Mouse (Mus musculus): Measurements from ENCODE around the gene Camk1d. TPM values are rescaled to one million over a fixed set of nuclear protein-coding genes. Genes with fewer than 3 reads are reported as not detected.

Gene Camk1d
- polyA plus RNA-seq, 2 experiments, result 0.63 to 0.83 TPM

GRCm38 (mm10) chr2:5456108-5456507 is 258.2 kb downstream of the Camk1d start:
- TF ChIP-seq EP300 (IDR thresholded peaks at IDR 0.05; ENCODE audit: low read depth) (no peak), CTCF (IDR thresholded peaks at IDR 0.05; ENCODE audit: low read depth) (no peak)
- Histone ChIP-seq H3K4me2 (ENCODE audit: low read depth) (no peak overlapping the region), H3K27ac (no peak overlapping the region), H3K36me3 (replicated peaks; ENCODE audit: control insufficient read depth, insufficient read depth, low read depth) (no peaks in the 10 kb centered on the region), H3K9me3 (ENCODE audit: control insufficient read depth, low read length) (no peaks in the 10 kb centered on the region), H3K27me3 (ENCODE audit: control insufficient read depth, insufficient read depth, low read length) (no peaks in the 10 kb centered on the region), H3K4me1 (replicated peaks; ENCODE audit: control insufficient read depth in 2 of 2, insufficient read depth in 2 of 2, low read length in 1 of 2) (no peaks in the 10 kb centered on the region), H3K9ac (replicated peaks) (no peak overlapping the region), H3K4me3 (ENCODE audit: insufficient read depth in 1 of 2, low read depth in 2 of 2, low read length in 2 of 2) (no peak overlapping the region)
- WGBS (ENCODE audit: insufficient replicate concordance), result 30% methylated on average over 2 of the region's 2 CpGs
- DNase-seq (ENCODE audit: low read depth in 3 of 3, low spot score in 3 of 3), result no peak
- ATAC-seq (ENCODE audit: insufficient read depth), result no peak

GRCm38 (mm10) chr2:5454830-5455229 is 259.5 kb downstream of the Camk1d start:
- Histone ChIP-seq H3K9ac (replicated peaks) (no peak overlapping the region), H3K4me2 (ENCODE audit: low read depth) (no peak overlapping the region), H3K4me3 (ENCODE audit: insufficient read depth in 1 of 2, low read depth in 2 of 2, low read length in 2 of 2) (no peak overlapping the region), H3K36me3 (replicated peaks; ENCODE audit: control insufficient read depth, insufficient read depth, low read depth) (no peaks in the 10 kb centered on the region), H3K27ac (no peak overlapping the region), H3K27me3 (ENCODE audit: control insufficient read depth, insufficient read depth, low read length) (no peaks in the 10 kb centered on the region), H3K9me3 (ENCODE audit: control insufficient read depth, low read length) (no peaks in the 10 kb centered on the region), H3K4me1 (replicated peaks; ENCODE audit: control insufficient read depth in 2 of 2, insufficient read depth in 2 of 2, low read length in 1 of 2) (no peaks in the 10 kb centered on the region)
- TF ChIP-seq EP300 (IDR thresholded peaks at IDR 0.05; ENCODE audit: low read depth), result no peak
- TF ChIP-seq CTCF (IDR thresholded peaks at IDR 0.05; ENCODE audit: low read depth), result no peak
- no peak for DNase-seq (ENCODE audit: low read depth in 3 of 3, low spot score in 3 of 3)
- WGBS (ENCODE audit: insufficient replicate concordance), result 61% methylated on average over 9 of the region's 9 CpGs
- no peak for ATAC-seq (ENCODE audit: insufficient read depth)

GRCm38 (mm10) chr2:5451654-5452053 is 262.7 kb downstream of the Camk1d start:
- 79% methylated on average over 2 of the region's 2 CpGs for WGBS (ENCODE audit: insufficient replicate concordance)
- H3K36me3 ChIP-seq (replicated peaks; ENCODE audit: control insufficient read depth, insufficient read depth, low read depth), result no peaks in the 10 kb centered on the region
- DNase-seq (ENCODE audit: low read depth in 3 of 3, low spot score in 3 of 3), result peak in 2 of 3 experiments; percentile 2 to 7
- H3K4me2 ChIP-seq (ENCODE audit: low read depth), result no peak overlapping the region
- no peak overlapping the region for H3K27ac ChIP-seq
- H3K9me3 ChIP-seq (ENCODE audit: control insufficient read depth, low read length), result no peaks in the 10 kb centered on the region
- H3K27me3 ChIP-seq (ENCODE audit: control insufficient read depth, insufficient read depth, low read length), result no peaks in the 10 kb centered on the region
- H3K9ac ChIP-seq (replicated peaks), result no peak overlapping the region
- H3K4me3 ChIP-seq (ENCODE audit: insufficient read depth in 1 of 2, low read depth in 2 of 2, low read length in 2 of 2), result no peak overlapping the region
- peak; percentile 50 for TF ChIP-seq CTCF (IDR thresholded peaks at IDR 0.05; ENCODE audit: low read depth)
- no peak for TF ChIP-seq EP300 (IDR thresholded peaks at IDR 0.05; ENCODE audit: low read depth)
- H3K4me1 ChIP-seq (replicated peaks; ENCODE audit: control insufficient read depth in 2 of 2, insufficient read depth in 2 of 2, low read length in 1 of 2), result no peaks in the 10 kb centered on the region
- ATAC-seq (ENCODE audit: insufficient read depth), result no peak

GRCm38 (mm10) chr2:5445357-5445756 is 269.0 kb downstream of the Camk1d start:
- H3K4me2 ChIP-seq (ENCODE audit: low read depth), result no peak overlapping the region
- no peak for DNase-seq (ENCODE audit: low read depth in 3 of 3, low spot score in 3 of 3)
- H3K9ac ChIP-seq (replicated peaks), result no peak overlapping the region
- TF ChIP-seq EP300 (IDR thresholded peaks at IDR 0.05; ENCODE audit: low read depth), result no peak
- no peak for TF ChIP-seq CTCF (IDR thresholded peaks at IDR 0.05; ENCODE audit: low read depth)
- ATAC-seq (ENCODE audit: insufficient read depth), result no peak
- 60% methylated on average over 5 of the region's 5 CpGs for WGBS (ENCODE audit: insufficient replicate concordance)
- H3K4me1 ChIP-seq (replicated peaks; ENCODE audit: control insufficient read depth in 2 of 2, insufficient read depth in 2 of 2, low read length in 1 of 2), result no peaks in the 10 kb centered on the region
- no peaks in the 10 kb centered on the region for H3K36me3 ChIP-seq (replicated peaks; ENCODE audit: control insufficient read depth, insufficient read depth, low read depth)
- H3K27me3 ChIP-seq (ENCODE audit: control insufficient read depth, insufficient read depth, low read length), result no peaks in the 10 kb centered on the region
- H3K9me3 ChIP-seq (ENCODE audit: control insufficient read depth, low read length), result no peaks in the 10 kb centered on the region
- H3K4me3 ChIP-seq (ENCODE audit: insufficient read depth in 1 of 2, low read depth in 2 of 2, low read length in 2 of 2), result no peak overlapping the region
- no peak overlapping the region for H3K27ac ChIP-seq

- TF ChIP-seq EP300 (IDR thresholded peaks at IDR 0.05; ENCODE audit: low read depth) (no peak), CTCF (IDR thresholded peaks at IDR 0.05; ENCODE audit: low read depth) (no peak)
- Histone ChIP-seq H3K4me2 (ENCODE audit: low read depth) (no peak overlapping the region), H3K27ac (no peak overlapping the region), H3K4me1 (replicated peaks; ENCODE audit: control insufficient read depth in 2 of 2, insufficient read depth in 2 of 2, low read length in 1 of 2) (no peaks in the 10 kb centered on the region), H3K36me3 (replicated peaks; ENCODE audit: control insufficient read depth, insufficient read depth, low read depth) (no peaks in the 10 kb centered on the region), H3K9ac (replicated peaks) (no peak overlapping the region), H3K9me3 (ENCODE audit: control insufficient read depth, low read length) (no peaks in the 10 kb centered on the region), H3K27me3 (ENCODE audit: control insufficient read depth, insufficient read depth, low read length) (no peaks in the 10 kb centered on the region), H3K4me3 (ENCODE audit: insufficient read depth in 1 of 2, low read depth in 2 of 2, low read length in 2 of 2) (no peak overlapping the region)
- no peak for DNase-seq (ENCODE audit: low read depth in 3 of 3, low spot score in 3 of 3)
- ATAC-seq (ENCODE audit: insufficient read depth), result no peak
- WGBS (ENCODE audit: insufficient replicate concordance), result 36% methylated on average over 2 of the region's 2 CpGs
Observed at GRCm38 (mm10) chr2:5437690-5438089, 276.6 kb downstream of the Camk1d start.

Data from liver, embryonic 14.5 days (tissue).